Mouse (Mus musculus): Measurements from ENCODE around the gene Panx1. TPM values are rescaled to one million over a fixed set of nuclear protein-coding genes. Genes with fewer than 3 reads are reported as not detected.

Gene Panx1
- polyA plus RNA-seq, 1 experiment from 2014 or later, result 48.8 TPM

GRCm38 (mm10) chr9:14974251-14975232 is 70.7 kb downstream of the Panx1 start:
- ATAC-seq (ENCODE audit: insufficient read depth), result no peak
- 71% methylated on average over 6 of the region's 6 CpGs for WGBS
- no peaks in the 10 kb centered on the region for H3K9me3 ChIP-seq (ENCODE audit: low read depth, low read length)
- no peak for DNase-seq
- H3K4me1 ChIP-seq (ENCODE audit: insufficient read depth), result no peaks in the 10 kb centered on the region
- no peaks in the 10 kb centered on the region for H3K27me3 ChIP-seq (ENCODE audit: insufficient read depth, low read length)
- no peaks in the 10 kb centered on the region for H3K36me3 ChIP-seq (ENCODE audit: insufficient read depth)
- no peak overlapping the region for H3K4me3 ChIP-seq (ENCODE audit: low read depth, low read length)
- no peak overlapping the region for H3K27ac ChIP-seq (ENCODE audit: low read depth)
- H3K4me2 ChIP-seq, result no peak overlapping the region
- H3K9ac ChIP-seq, result no peak overlapping the region
- no peak for TF ChIP-seq CTCF (IDR thresholded peaks at IDR 0.05; ENCODE audit: low read depth)

GRCm38 (mm10) chr9:14973762-14974161 is 71.5 kb downstream of the Panx1 start:
- WGBS, result 78% methylated on average over 7 of the region's 7 CpGs
- no peaks in the 10 kb centered on the region for H3K9me3 ChIP-seq (ENCODE audit: low read depth, low read length)
- no peaks in the 10 kb centered on the region for H3K27me3 ChIP-seq (ENCODE audit: insufficient read depth, low read length)
- TF ChIP-seq CTCF (IDR thresholded peaks at IDR 0.05; ENCODE audit: low read depth), result no peak
- DNase-seq (no peak), ATAC-seq (ENCODE audit: insufficient read depth) (no peak)
- no peak overlapping the region for H3K27ac ChIP-seq (ENCODE audit: low read depth)
- H3K4me2 ChIP-seq, result no peak overlapping the region
- no peaks in the 10 kb centered on the region for H3K4me1 ChIP-seq (ENCODE audit: insufficient read depth)
- H3K4me3 ChIP-seq (ENCODE audit: low read depth, low read length), result no peak overlapping the region
- no peaks in the 10 kb centered on the region for H3K36me3 ChIP-seq (ENCODE audit: insufficient read depth)
- H3K9ac ChIP-seq, result no peak overlapping the region

GRCm38 (mm10) chr9:14970805-14971525 is 74.3 kb downstream of the Panx1 start:
- no peak for TF ChIP-seq CTCF (IDR thresholded peaks at IDR 0.05; ENCODE audit: low read depth)
- ATAC-seq (ENCODE audit: insufficient read depth), result no peak
- WGBS, result 78% methylated on average over 3 of the region's 3 CpGs
- Histone ChIP-seq H3K4me1 (ENCODE audit: insufficient read depth) (no peaks in the 10 kb centered on the region), H3K9me3 (ENCODE audit: low read depth, low read length) (no peaks in the 10 kb centered on the region), H3K4me2 (no peak overlapping the region), H3K27me3 (ENCODE audit: insufficient read depth, low read length) (no peaks in the 10 kb centered on the region), H3K27ac (ENCODE audit: low read depth) (no peak overlapping the region), H3K36me3 (ENCODE audit: insufficient read depth) (no peaks in the 10 kb centered on the region), H3K9ac (no peak overlapping the region), H3K4me3 (ENCODE audit: low read depth, low read length) (no peak overlapping the region)
- DNase-seq, result no peak

GRCm38 (mm10) chr9:14970211-14970610 is 75.1 kb downstream of the Panx1 start:
- 50% methylated on average over 4 of the region's 4 CpGs for WGBS
- no peak overlapping the region for H3K4me2 ChIP-seq
- TF ChIP-seq CTCF (IDR thresholded peaks at IDR 0.05; ENCODE audit: low read depth), result no peak

GRCm38 (mm10) chr9:14967598-14967997 is 77.7 kb downstream of the Panx1 start:
- no peak overlapping the region for H3K4me2 ChIP-seq
- no peak for TF ChIP-seq CTCF (IDR thresholded peaks at IDR 0.05; ENCODE audit: low read depth)
- no peaks in the 10 kb centered on the region for H3K27me3 ChIP-seq (ENCODE audit: insufficient read depth, low read length)
- no peak overlapping the region for H3K4me3 ChIP-seq (ENCODE audit: low read depth, low read length)
- H3K4me1 ChIP-seq (ENCODE audit: insufficient read depth), result no peaks in the 10 kb centered on the region
- ATAC-seq (ENCODE audit: insufficient read depth) (no peak), DNase-seq (no peak)
- H3K36me3 ChIP-seq (ENCODE audit: insufficient read depth), result no peaks in the 10 kb centered on the region
- H3K9me3 ChIP-seq (ENCODE audit: low read depth, low read length), result no peaks in the 10 kb centered on the region
- no peak overlapping the region for H3K9ac ChIP-seq
- 82% methylated on average over 1 of the region's 1 CpGs for WGBS
- H3K27ac ChIP-seq (ENCODE audit: low read depth), result no peak overlapping the region

More at GRCm38 (mm10) chr9:14970211-14970610, 75.1 kb downstream of the Panx1 start:
- Histone ChIP-seq H3K4me1 (ENCODE audit: insufficient read depth) (no peaks in the 10 kb centered on the region), H3K27me3 (ENCODE audit: insufficient read depth, low read length) (no peaks in the 10 kb centered on the region), H3K36me3 (ENCODE audit: insufficient read depth) (no peaks in the 10 kb centered on the region), H3K4me3 (ENCODE audit: low read depth, low read length) (no peak overlapping the region), H3K9me3 (ENCODE audit: low read depth, low read length) (no peaks in the 10 kb centered on the region), H3K27ac (ENCODE audit: low read depth) (no peak overlapping the region), H3K9ac (no peak overlapping the region)
- DNase-seq (no peak), ATAC-seq (ENCODE audit: insufficient read depth) (no peak)

GRCm38 (mm10) chr9:14966787-14967186 is 78.5 kb downstream of the Panx1 start:
- ATAC-seq (ENCODE audit: insufficient read depth), result no peak
- Histone ChIP-seq H3K27me3 (ENCODE audit: insufficient read depth, low read length) (no peaks in the 10 kb centered on the region), H3K4me3 (ENCODE audit: low read depth, low read length) (no peak overlapping the region), H3K4me2 (no peak overlapping the region), H3K9ac (no peak overlapping the region), H3K9me3 (ENCODE audit: low read depth, low read length) (no peaks in the 10 kb centered on the region), H3K36me3 (ENCODE audit: insufficient read depth) (no peaks in the 10 kb centered on the region), H3K4me1 (ENCODE audit: insufficient read depth) (no peaks in the 10 kb centered on the region), H3K27ac (ENCODE audit: low read depth) (no peak overlapping the region)
- DNase-seq, result peak; percentile 38
- WGBS, result 55% methylated on average over 4 of the region's 4 CpGs
- no peak for TF ChIP-seq CTCF (IDR thresholded peaks at IDR 0.05; ENCODE audit: low read depth)

- H3K27ac ChIP-seq (ENCODE audit: low read depth), result no peak overlapping the region
- H3K9ac ChIP-seq, result no peak overlapping the region
- H3K4me3 ChIP-seq (ENCODE audit: low read depth, low read length), result no peak overlapping the region
- H3K4me2 ChIP-seq, result no peak overlapping the region
- no peak for DNase-seq
- no peak for TF ChIP-seq CTCF (IDR thresholded peaks at IDR 0.05; ENCODE audit: low read depth)
- no peaks in the 10 kb centered on the region for H3K4me1 ChIP-seq (ENCODE audit: insufficient read depth)
- no peaks in the 10 kb centered on the region for H3K36me3 ChIP-seq (ENCODE audit: insufficient read depth)
- ATAC-seq (ENCODE audit: insufficient read depth), result no peak
- no peaks in the 10 kb centered on the region for H3K9me3 ChIP-seq (ENCODE audit: low read depth, low read length)
- H3K27me3 ChIP-seq (ENCODE audit: insufficient read depth, low read length), result no peaks in the 10 kb centered on the region
Measured at GRCm38 (mm10) chr9:14965368-14965767, 79.9 kb downstream of the Panx1 start.
